Mouse (Mus musculus): ENCODE measurements at regions not wholly inside any gene's neighbourhood (a gene's known extent, or its start where the extent isn't known, plus 50 kb on each side); places are given as distances from the start of the nearest gene placed in this dataset.

DNA sequence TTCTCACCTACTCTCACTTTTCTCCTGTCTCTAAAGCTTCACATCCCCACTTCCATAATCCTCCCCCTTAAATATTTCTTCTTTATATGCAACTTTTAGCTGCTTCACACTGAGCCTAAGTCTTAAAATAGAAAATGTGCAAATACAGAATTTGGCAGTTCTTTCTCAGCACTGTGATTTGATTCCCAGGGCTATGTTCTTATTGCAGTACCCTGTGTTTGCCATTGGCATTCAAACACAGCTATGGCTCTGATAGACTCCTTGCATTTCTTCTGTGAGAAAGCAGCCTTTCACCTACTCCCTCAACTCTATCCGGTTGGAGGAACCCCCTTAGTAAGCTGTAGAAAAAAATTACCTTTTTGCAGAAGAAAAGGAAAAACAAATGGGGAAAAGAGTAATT is 192.6 kb upstream of the Cldn34d start:
- no peak overlapping the region for H3K4me2 ChIP-seq (replicated peaks; ENCODE audit: low read depth)
- no peak overlapping the region for H3K9ac ChIP-seq (ENCODE audit: low read depth, low read length)
- H3K36me3 ChIP-seq (ENCODE audit: control insufficient read depth, insufficient read depth) = no peaks in the 10 kb centered on the region
- no peaks in the 10 kb centered on the region for H3K9me3 ChIP-seq (ENCODE audit: control insufficient read depth)
- no peak overlapping the region for H3K4me3 ChIP-seq (ENCODE audit: low read depth, low read length)
- no peak overlapping the region for H3K27ac ChIP-seq (ENCODE audit: low read depth, low read length)
- TF ChIP-seq CTCF (IDR thresholded peaks at IDR 0.05; ENCODE audit: low read depth) = no peak
- no peaks in the 10 kb centered on the region for H3K4me1 ChIP-seq (replicated peaks; ENCODE audit: control insufficient read depth, insufficient read depth, low read length)
- WGBS = 69% methylated on average over 1 of the region's 1 CpGs
- ATAC-seq = no peak
- no peaks in the 10 kb centered on the region for H3K27me3 ChIP-seq (replicated peaks; ENCODE audit: control insufficient read depth, insufficient read depth, low read length)

DNA sequence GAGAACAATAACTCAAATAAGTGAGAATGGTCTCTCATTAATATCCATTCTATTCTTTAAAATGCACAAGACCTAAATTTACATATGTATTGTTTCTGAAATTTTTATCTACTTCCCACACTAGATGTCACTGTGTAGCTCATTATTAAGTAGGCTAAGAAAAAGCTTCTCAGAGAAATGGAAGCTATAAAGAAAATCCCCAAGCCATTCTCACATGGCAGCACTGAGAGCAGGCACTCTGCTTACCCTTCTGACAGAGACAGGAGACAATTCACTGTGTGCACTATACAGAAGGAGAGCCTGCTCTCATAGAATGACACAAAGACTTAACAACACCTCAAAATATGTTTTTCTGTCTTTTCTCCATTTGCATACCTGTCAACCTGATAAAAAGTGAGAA is 187.9 kb upstream of the Cldn34d start:
- H3K4me2 ChIP-seq (replicated peaks; ENCODE audit: low read depth) = no peak overlapping the region
- no peak overlapping the region for H3K9ac ChIP-seq (ENCODE audit: low read depth, low read length)
- no peaks in the 10 kb centered on the region for H3K27me3 ChIP-seq (replicated peaks; ENCODE audit: control insufficient read depth, insufficient read depth, low read length)
- TF ChIP-seq CTCF (IDR thresholded peaks at IDR 0.05; ENCODE audit: low read depth) = 0 out of 2 replicates have a peak, but pooled peaks have one; percentile 8
- no peak for ATAC-seq
- no peaks in the 10 kb centered on the region for H3K9me3 ChIP-seq (ENCODE audit: control insufficient read depth)
- H3K4me3 ChIP-seq (ENCODE audit: low read depth, low read length) = no peak overlapping the region
- H3K4me1 ChIP-seq (replicated peaks; ENCODE audit: control insufficient read depth, insufficient read depth, low read length) = no peaks in the 10 kb centered on the region
- H3K36me3 ChIP-seq (ENCODE audit: control insufficient read depth, insufficient read depth) = no peaks in the 10 kb centered on the region
- no peak overlapping the region for H3K27ac ChIP-seq (ENCODE audit: low read depth, low read length)

DNA sequence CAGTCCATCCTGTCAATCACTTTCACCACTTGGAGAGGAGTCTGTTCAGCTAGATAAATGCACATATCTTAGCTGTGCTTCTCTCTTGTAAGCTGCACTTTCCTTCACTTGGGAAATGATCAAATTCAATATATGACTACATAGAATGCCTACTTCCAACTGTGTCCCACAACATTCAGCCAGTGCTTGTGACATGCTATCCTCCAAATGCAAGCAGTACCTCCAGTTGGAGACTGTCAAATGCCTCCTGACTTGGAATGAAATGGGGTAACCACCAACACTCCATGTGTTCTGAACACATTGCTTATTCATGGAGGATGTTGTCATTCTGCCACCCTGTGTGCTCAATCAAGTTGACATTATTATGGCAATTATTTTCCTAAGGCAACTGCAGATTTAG is 177.3 kb upstream of the Cldn34d start:
- Histone ChIP-seq H3K4me3 (ENCODE audit: low read depth, low read length) (no peak overlapping the region), H3K27me3 (replicated peaks; ENCODE audit: control insufficient read depth, insufficient read depth, low read length) (no peaks in the 10 kb centered on the region), H3K9me3 (ENCODE audit: control insufficient read depth) (no peaks in the 10 kb centered on the region), H3K9ac (ENCODE audit: low read depth, low read length) (no peak overlapping the region), H3K4me1 (replicated peaks; ENCODE audit: control insufficient read depth, insufficient read depth, low read length) (no peaks in the 10 kb centered on the region), H3K27ac (ENCODE audit: low read depth, low read length) (no peak overlapping the region), H3K4me2 (replicated peaks; ENCODE audit: low read depth) (no peak overlapping the region), H3K36me3 (ENCODE audit: control insufficient read depth, insufficient read depth) (no peaks in the 10 kb centered on the region)
- no peak for TF ChIP-seq CTCF (IDR thresholded peaks at IDR 0.05; ENCODE audit: low read depth)
- no peak for ATAC-seq

Data from intestine, postnatal 0 days (tissue).